Mouse (Mus musculus): ENCODE measurements around the gene Cpn1. TPM values are rescaled to one million over a fixed set of nuclear protein-coding genes. Genes with fewer than 3 reads are reported as not detected.
A peak's percentile ranks its signal among the peaks of the same experiment; 100 is the strongest.

The Cpn1 gene
- polyA plus RNA-seq, 2 experiments from 2014 or later = not detected

GRCm38 (mm10) chr19:43939171-43939768 lies 47.1 kb downstream of the Cpn1 start:
- no peak for ATAC-seq

- no peak for ATAC-seq
Measured at GRCm38 (mm10) chr19:43938355-43938754, 48.0 kb downstream of the Cpn1 start.

GRCm38 (mm10) chr19:43930926-43931325 lies 55.4 kb downstream of the Cpn1 start:
- no peak for ATAC-seq

- ATAC-seq = no peak
Measured at GRCm38 (mm10) chr19:43930366-43930765, 56.0 kb downstream of the Cpn1 start.

GRCm38 (mm10) chr19:43929869-43930268 lies 56.5 kb downstream of the Cpn1 start:
- ATAC-seq = no peak

- ATAC-seq = no peak
Measured at GRCm38 (mm10) chr19:43927967-43928366, 58.4 kb downstream of the Cpn1 start.

GRCm38 (mm10) chr19:43927057-43927456 lies 59.3 kb downstream of the Cpn1 start:
- ATAC-seq = no peak

- no peak for ATAC-seq
Measured at GRCm38 (mm10) chr19:43926141-43926987, 60.0 kb downstream of the Cpn1 start.

- no peak for ATAC-seq
Measured at GRCm38 (mm10) chr19:43924361-43924760, 62.0 kb downstream of the Cpn1 start.

GRCm38 (mm10) chr19:43922963-43923362 lies 63.4 kb downstream of the Cpn1 start:
- no peak for ATAC-seq

GRCm38 (mm10) chr19:43921410-43921809 lies 64.9 kb downstream of the Cpn1 start:
- ATAC-seq = peak; percentile 66

- no peak for ATAC-seq
Measured at GRCm38 (mm10) chr19:43920453-43921300, 65.7 kb downstream of the Cpn1 start.

- ATAC-seq = no peak
Measured at GRCm38 (mm10) chr19:43919841-43920240, 66.5 kb downstream of the Cpn1 start.

GRCm38 (mm10) chr19:43918834-43919233 lies 67.5 kb downstream of the Cpn1 start:
- no peak for ATAC-seq

GRCm38 (mm10) chr19:43917763-43918162 lies 68.6 kb downstream of the Cpn1 start:
- ATAC-seq = no peak

GRCm38 (mm10) chr19:43917406-43917691 lies 69.0 kb downstream of the Cpn1 start:
- ATAC-seq = no peak

GRCm38 (mm10) chr19:43916586-43917405 lies 69.6 kb downstream of the Cpn1 start:
- peak; percentile 82 for ATAC-seq

GRCm38 (mm10) chr19:43915431-43915830 lies 70.9 kb downstream of the Cpn1 start:
- no peak for ATAC-seq

GRCm38 (mm10) chr19:43914986-43915385 lies 71.4 kb downstream of the Cpn1 start:
- ATAC-seq = no peak

GRCm38 (mm10) chr19:43912775-43913486 lies 73.4 kb downstream of the Cpn1 start:
- ATAC-seq = no peak

- ATAC-seq = no peak
Measured at GRCm38 (mm10) chr19:43906492-43906891, 79.9 kb downstream of the Cpn1 start.

Measured in CD4-positive, CD25-positive, alpha-beta regulatory T cell, adult 4 months (primary cell).